Mouse (Mus musculus): ENCODE results near the gene Lgr6.

DNA sequence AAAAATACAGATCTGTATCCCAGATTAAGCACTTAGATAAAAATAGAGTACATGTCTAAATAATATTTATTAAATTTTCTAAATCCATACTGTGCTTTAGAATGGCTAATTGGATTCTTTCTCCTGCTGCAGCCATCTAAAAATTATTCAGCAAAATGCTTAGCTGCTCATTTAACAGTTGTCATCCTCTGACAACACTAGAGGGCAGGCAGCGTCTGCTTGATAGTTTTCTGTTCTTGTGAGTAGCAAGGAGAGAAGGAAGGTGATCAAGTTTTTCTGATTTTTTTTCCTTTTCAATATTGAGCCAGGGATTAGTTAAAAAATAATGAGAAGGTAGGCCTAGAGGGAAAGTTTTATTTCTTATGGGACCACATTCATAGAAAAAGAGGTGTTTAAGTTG is 132.2 kb downstream of the Lgr6 start:
- TF ChIP-seq POLR2A (IDR thresholded peaks at IDR 0.05; ENCODE audit: insufficient read depth, low read length) = no peak
- no peak for TF ChIP-seq EP300 (IDR thresholded peaks at IDR 0.05; ENCODE audit: insufficient read depth, low read depth, low read length)
- no peak for TF ChIP-seq CTCF (IDR thresholded peaks at IDR 0.05; ENCODE audit: low read depth, low read length)

All from ES-Bruce4 (cell line).